Mouse (Mus musculus) kidney, postnatal 0 days (tissue): Measurements from ENCODE around the gene Nanos3. TPM values are rescaled to one million over a fixed set of nuclear protein-coding genes. Genes with fewer than 3 reads are reported as not detected.

Experiments used
- ATAC-seq: fragments of 200-750 bp; cut with Nextera tagmentation; replicated peaks from 2 replicates; pipeline ENCODE4 v1.8.0; 2017; ENCODE audit warnings: low read depth, moderate number of reproducible peaks, moderate TSS enrichment, moderate library complexity; ENCODE audit not compliant: low FRiP score
- DNase-seq: peaks from one replicate; pipeline ENCODE4 v3.0.0-alpha.2; 2016; ENCODE audit warnings: low spot score
- H3K27ac ChIP-seq: fragments of 300-500 bp; sonication (generic); 2 replicates; pipeline ENCODE4 v1.5.1; 2014; ENCODE audit warnings: mild to moderate bottlenecking
- H3K27me3 ChIP-seq: fragments of 300-500 bp; sonication (generic); 2 replicates; pipeline ENCODE4 v1.6.1; 2014; ENCODE audit warnings: low read length, mixed read lengths; ENCODE audit not compliant: insufficient read depth
- H3K36me3 ChIP-seq: fragments of 300-500 bp; sonication (generic); 2 replicates; pipeline ENCODE4 v1.6.1; 2014; ENCODE audit warnings: low read length, mixed read lengths; ENCODE audit not compliant: insufficient read depth
- H3K4me1 ChIP-seq: fragments of 300-500 bp; sonication (generic); replicated peaks from 2 replicates; pipeline ENCODE4 v1.6.1; 2014; ENCODE audit warnings: antibody characterized with exemption, low read length, mixed read lengths; ENCODE audit not compliant: insufficient read depth
- H3K4me2 ChIP-seq: fragments of 300-500 bp; sonication (generic); 2 replicates; pipeline ENCODE4 v1.6.1; 2014; ENCODE audit warnings: mild to moderate bottlenecking, low read length, moderate library complexity, mixed read lengths
- H3K4me3 ChIP-seq: fragments of 300-500 bp; sonication (generic); replicated peaks from 2 replicates; pipeline ENCODE4 v1.5.1; 2014; ENCODE audit warnings: low read depth, low read length
- H3K9ac ChIP-seq: fragments of 300-500 bp; sonication (generic); 2 replicates; pipeline ENCODE4 v1.6.1; 2014; ENCODE audit warnings: low read depth, low read length
- H3K9me3 ChIP-seq: fragments of 300-500 bp; sonication (generic); replicated peaks from 2 replicates; pipeline ENCODE4 v1.6.1; 2016; ENCODE audit warnings: low read length, inconsistent platforms, mixed read lengths
- CTCF ChIP-seq: IDR thresholded peaks from 2 replicates; pipeline ENCODE4 v1.5.1; 2016; ENCODE audit warnings: antibody characterized with exemption, low read depth, mild to moderate bottlenecking, moderate library complexity
- WGBS: fragments of 180-500 bp; shearing (Covaris S2); extraction: QIAGEN DNeasy Blood & Tissue Kit; methylation state at CpG from one replicate; pipeline ENCODE4 v1.1.7; 2014; 5-methylcytosine and 5-hydroxymethylcytosine counted together
- polyA plus RNA-seq: library from polyadenylated mRNA; unstranded; fragments of >200 nt; fragmentation: Nextera tagmentation; extraction: Ambion mirVana; gene quantifications from 2 replicates; pipeline ENCODE4 v1.2.1, GENCODE M21; 2015

Gene Nanos3
- polyA plus RNA-seq, 1 experiment from 2014 or later = 9.6 TPM

DNA sequence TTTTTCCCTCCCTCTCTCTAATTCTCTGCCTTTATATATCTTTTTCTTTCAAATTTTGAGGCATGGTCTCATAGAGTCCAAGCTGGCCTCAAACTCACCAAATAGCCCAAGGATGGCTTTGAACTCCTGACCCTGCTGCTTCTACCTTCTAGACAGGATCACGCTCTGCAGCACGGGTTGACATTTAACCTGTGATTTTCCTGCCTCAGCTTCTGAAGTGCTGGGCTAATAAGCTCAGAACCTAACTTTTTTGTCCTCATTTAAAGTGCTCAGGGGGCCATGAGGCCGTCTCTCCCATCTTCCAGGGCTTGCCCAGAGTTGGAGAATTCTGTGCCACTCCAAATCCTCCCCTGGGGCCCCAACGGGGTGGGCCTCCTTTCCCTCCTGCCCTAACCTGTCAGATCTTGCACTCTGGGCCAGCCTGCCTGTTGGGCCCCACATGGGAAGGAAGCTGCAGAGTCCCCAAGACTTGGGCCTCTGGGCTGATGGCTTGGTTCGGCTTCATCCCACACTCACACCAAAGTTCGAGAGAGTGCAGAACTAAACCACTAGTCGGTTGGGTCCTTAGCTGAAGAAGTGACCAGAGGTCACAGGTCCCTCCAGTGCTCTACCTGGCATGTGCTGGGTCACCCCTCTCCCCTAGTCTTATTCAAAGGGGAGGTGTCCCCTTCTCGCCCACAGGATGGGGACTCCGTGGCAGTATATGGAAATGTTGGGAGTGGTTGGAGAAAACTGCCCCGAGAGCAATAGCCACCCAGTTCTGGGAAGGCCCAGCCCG lies 14.5 kb upstream of the Nanos3 start:
- DNase-seq = no peak
- H3K27ac ChIP-seq = peak overlapping the region; percentile 96
- H3K9me3 ChIP-seq = no peaks in the 10 kb centered on the region
- peak overlapping the region; percentile 87; the same call in 1 of the 2 replicates for H3K4me2 ChIP-seq
- no peak for ATAC-seq
- H3K4me1 ChIP-seq = peaks cover 46% of the 10 kb centered on the region
- H3K36me3 ChIP-seq = no peaks in the 10 kb centered on the region
- 0 out of 2 replicates have a peak overlapping the region, but pooled peaks have one; percentile 80 for H3K9ac ChIP-seq
- no peak for TF ChIP-seq CTCF
- no peak overlapping the region for H3K4me3 ChIP-seq
- WGBS = 44% methylated on average over 11 of the region's 11 CpGs
- H3K27me3 ChIP-seq = no peaks in the 10 kb centered on the region

DNA sequence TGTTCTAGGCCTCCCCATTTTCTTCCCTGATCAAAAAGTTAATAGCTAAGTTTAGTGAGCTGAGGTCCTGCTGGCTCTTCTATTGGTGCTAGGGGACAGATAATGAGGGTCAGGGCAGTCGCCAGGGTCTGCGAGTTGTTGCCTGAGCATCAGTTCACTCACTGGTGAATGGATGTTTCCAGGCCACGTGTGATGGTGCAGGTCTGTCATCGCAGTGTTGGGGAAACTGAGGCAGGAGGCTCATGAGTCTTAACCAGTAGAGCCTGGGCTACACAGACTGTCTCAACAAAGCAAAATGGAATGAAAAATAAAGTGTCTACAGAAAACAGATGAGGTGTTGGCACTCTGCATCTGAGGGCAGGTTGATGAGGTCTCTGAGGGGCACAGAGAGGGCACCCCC lies 13.9 kb upstream of the Nanos3 start:
- no peaks in the 10 kb centered on the region for H3K27me3 ChIP-seq
- no peaks in the 10 kb centered on the region for H3K9me3 ChIP-seq
- no peak overlapping the region for H3K9ac ChIP-seq
- TF ChIP-seq CTCF = no peak
- peak overlapping the region; percentile 94 for H3K27ac ChIP-seq
- H3K4me1 ChIP-seq = peaks cover 46% of the 10 kb centered on the region
- DNase-seq (no peak), ATAC-seq (no peak)
- 32% methylated on average over 4 of the region's 4 CpGs for WGBS
- no peak overlapping the region for H3K4me3 ChIP-seq
- H3K36me3 ChIP-seq = no peaks in the 10 kb centered on the region
- 0 out of 2 replicates have a peak overlapping the region, but pooled peaks have one; percentile 61 for H3K4me2 ChIP-seq

GRCm38 (mm10) chr8:84197922-84198774 lies 13.1 kb upstream of the Nanos3 start:
- H3K27me3 ChIP-seq = no peaks in the 10 kb centered on the region
- no peaks in the 10 kb centered on the region for H3K36me3 ChIP-seq
- WGBS = 2% methylated on average over 30 of the region's 30 CpGs
- peak overlapping the region; percentile 45 for H3K4me3 ChIP-seq
- peak overlapping the region; percentile 94 for H3K27ac ChIP-seq
- H3K9ac ChIP-seq = peak overlapping the region; percentile 55
- DNase-seq = peak; percentile 97
- H3K4me1 ChIP-seq = peaks cover 45% of the 10 kb centered on the region
- peak; percentile 85 for ATAC-seq
- no peaks in the 10 kb centered on the region for H3K9me3 ChIP-seq
- H3K4me2 ChIP-seq = peak overlapping the region; percentile 61
- TF ChIP-seq CTCF = no peak; the same call in 1 of the 2 replicates

DNA sequence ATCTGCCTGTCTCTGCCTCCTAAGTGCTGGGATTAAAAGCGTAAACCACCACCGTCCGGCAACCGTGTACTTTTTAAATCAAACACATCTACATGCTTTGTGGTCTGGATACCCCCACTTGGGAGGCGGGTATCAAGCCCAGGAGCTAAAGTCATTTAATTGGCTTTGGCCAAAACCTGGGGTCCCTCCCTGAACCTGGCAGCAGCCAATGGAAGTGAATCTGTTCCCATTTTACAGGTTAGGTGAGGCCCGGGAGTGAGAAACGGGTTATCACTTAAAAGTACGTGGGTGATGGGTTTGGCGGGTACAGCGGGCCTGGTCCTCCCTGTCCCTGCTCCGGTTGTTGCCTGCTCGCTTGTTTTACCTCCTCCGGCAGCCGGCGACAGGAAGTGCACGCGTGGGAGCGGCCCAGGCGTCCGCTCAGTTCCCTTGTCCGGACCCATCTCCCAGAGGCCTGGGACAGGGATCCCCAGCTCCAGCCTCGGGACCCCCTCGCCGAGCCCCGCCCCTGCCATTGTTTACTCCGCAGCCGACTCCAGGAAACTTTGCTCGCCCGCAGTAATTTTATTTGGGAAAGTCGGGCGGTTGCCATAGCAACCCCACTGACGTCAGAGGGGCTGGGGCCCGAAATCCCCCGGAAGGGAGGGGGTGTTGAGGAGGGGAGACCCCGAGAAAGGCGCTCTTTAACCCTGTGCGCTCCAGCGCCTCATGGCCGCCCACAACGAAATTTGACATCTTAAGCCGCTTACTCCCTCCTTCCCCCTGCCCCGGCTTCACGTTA lies 12.3 kb upstream of the Nanos3 start:
- H3K9ac ChIP-seq = peak overlapping the region; percentile 55
- TF ChIP-seq CTCF = no peak
- H3K9me3 ChIP-seq = no peaks in the 10 kb centered on the region
- peak overlapping the region; percentile 94 for H3K27ac ChIP-seq
- H3K4me1 ChIP-seq = peaks cover 46% of the 10 kb centered on the region
- 5% methylated on average over 43 of the region's 43 CpGs for WGBS
- peak overlapping the region; percentile 45 for H3K4me3 ChIP-seq
- no peaks in the 10 kb centered on the region for H3K27me3 ChIP-seq
- DNase-seq (peak; percentile 98), ATAC-seq (peak; percentile 14)
- H3K36me3 ChIP-seq = no peaks in the 10 kb centered on the region
- peak overlapping the region; percentile 61 for H3K4me2 ChIP-seq

DNA sequence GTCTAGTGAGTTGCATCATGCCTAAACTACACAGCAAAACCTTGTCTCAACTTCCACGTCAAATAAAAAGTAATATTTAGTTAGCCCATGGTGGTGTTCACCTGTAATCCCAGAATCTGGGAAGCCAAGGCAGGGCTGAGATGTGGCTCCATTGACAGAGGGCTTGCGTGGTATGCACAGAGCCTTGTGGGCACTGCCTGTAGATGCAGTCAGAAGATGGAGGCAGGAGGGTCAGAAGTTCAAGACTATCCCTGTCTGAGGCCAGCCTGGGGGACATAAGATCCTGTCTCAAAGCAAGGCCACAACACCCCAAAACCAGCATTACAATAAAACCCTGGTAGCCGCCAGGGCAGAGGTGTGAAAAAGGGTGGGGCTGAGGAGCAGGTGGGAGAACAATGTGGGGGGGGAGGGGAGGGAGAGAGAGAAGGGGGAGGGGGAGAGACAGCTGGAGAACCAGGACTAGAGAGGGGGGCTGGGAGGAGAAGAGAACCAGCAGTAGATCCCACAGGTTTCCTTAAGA lies 9.3 kb upstream of the Nanos3 start:
- H3K27ac ChIP-seq = no peak overlapping the region
- no peak for DNase-seq
- H3K27me3 ChIP-seq = no peaks in the 10 kb centered on the region
- H3K36me3 ChIP-seq = no peaks in the 10 kb centered on the region
- no peaks in the 10 kb centered on the region for H3K9me3 ChIP-seq
- no peak overlapping the region for H3K9ac ChIP-seq
- H3K4me3 ChIP-seq = no peak overlapping the region
- TF ChIP-seq CTCF = no peak
- ATAC-seq = no peak
- 82% methylated on average over 3 of the region's 3 CpGs for WGBS
- H3K4me2 ChIP-seq = no peak overlapping the region
- peaks cover 30% of the 10 kb centered on the region for H3K4me1 ChIP-seq
